Mouse (Mus musculus): Measurements from ENCODE around the gene Naa40. TPM values are rescaled to one million over a fixed set of nuclear protein-coding genes. Genes with fewer than 3 reads are reported as not detected.
A peak's percentile ranks its signal among the peaks of the same experiment; 100 is the strongest.

The Naa40 gene
- polyA plus RNA-seq, 1 experiment from 2014 or later: 66.6 TPM

- Histone ChIP-seq H3K4me2 (no peak overlapping the region), H3K27ac (peak overlapping the region; percentile 90), H3K9me3 (no peaks in the 10 kb centered on the region), H3K4me1 (replicated peaks) (peaks cover 89% of the 10 kb centered on the region), H3K27me3 (no peaks in the 10 kb centered on the region), H3K9ac (peak overlapping the region; percentile 56; the same call in 1 of the 2 replicates), H3K4me3 (no peak overlapping the region), H3K36me3 (peaks cover 89% of the 10 kb centered on the region)
- ATAC-seq (ENCODE audit: low FRiP score): no peak
- 74% methylated on average over 13 of the region's 13 CpGs for WGBS
Measured at GRCm38 (mm10) chr19:7274326-7274990, 33.5 kb upstream of the Naa40 start.

GRCm38 (mm10) chr19:7273486-7273885 lies 32.5 kb upstream of the Naa40 start:
- WGBS: 92% methylated on average over 4 of the region's 4 CpGs
- Histone ChIP-seq H3K27ac (no peak overlapping the region), H3K9ac (no peak overlapping the region), H3K4me2 (no peak overlapping the region), H3K36me3 (peaks cover 79% of the 10 kb centered on the region), H3K27me3 (no peaks in the 10 kb centered on the region), H3K9me3 (no peaks in the 10 kb centered on the region), H3K4me3 (no peak overlapping the region), H3K4me1 (replicated peaks) (peaks cover 83% of the 10 kb centered on the region)
- ATAC-seq (ENCODE audit: low FRiP score): no peak

- Histone ChIP-seq H3K4me2 (peak overlapping the region; percentile 89), H3K9ac (peak overlapping the region; percentile 96), H3K36me3 (peaks cover 41% of the 10 kb centered on the region), H3K4me1 (replicated peaks) (peaks cover 80% of the 10 kb centered on the region), H3K27me3 (no peaks in the 10 kb centered on the region), H3K27ac (peak overlapping the region; percentile 98), H3K4me3 (peak overlapping the region; percentile 89), H3K9me3 (no peaks in the 10 kb centered on the region)
- 3% methylated on average over 11 of the region's 11 CpGs for WGBS
- peak; percentile 4; the same call in 1 of the 2 replicates for ATAC-seq (ENCODE audit: low FRiP score)
Measured at GRCm38 (mm10) chr19:7269290-7270044, 28.5 kb upstream of the Naa40 start.

GRCm38 (mm10) chr19:7268722-7269090 lies 27.7 kb upstream of the Naa40 start:
- peak overlapping the region; percentile 98 for H3K27ac ChIP-seq
- H3K27me3 ChIP-seq: no peaks in the 10 kb centered on the region
- ATAC-seq (ENCODE audit: low FRiP score): peak; percentile 18
- H3K4me3 ChIP-seq: peak overlapping the region; percentile 89
- peak overlapping the region; percentile 96 for H3K9ac ChIP-seq
- WGBS: under 1% methylated on average over 30 of the region's 30 CpGs
- H3K4me2 ChIP-seq: peak overlapping the region; percentile 89
- H3K9me3 ChIP-seq: no peaks in the 10 kb centered on the region
- peaks cover 34% of the 10 kb centered on the region for H3K36me3 ChIP-seq
- H3K4me1 ChIP-seq (replicated peaks): peaks cover 76% of the 10 kb centered on the region

- Histone ChIP-seq H3K4me2 (peak overlapping the region; percentile 89), H3K27ac (peak overlapping the region; percentile 98), H3K4me1 (replicated peaks) (peaks cover 76% of the 10 kb centered on the region), H3K9ac (peak overlapping the region; percentile 96), H3K27me3 (no peaks in the 10 kb centered on the region), H3K36me3 (peaks cover 27% of the 10 kb centered on the region), H3K4me3 (peak overlapping the region; percentile 89), H3K9me3 (no peaks in the 10 kb centered on the region)
- peak; percentile 55 for ATAC-seq (ENCODE audit: low FRiP score)
- WGBS: 1% methylated on average over 97 of the region's 97 CpGs
Measured at GRCm38 (mm10) chr19:7267781-7268721, 27.1 kb upstream of the Naa40 start.

GRCm38 (mm10) chr19:7267091-7267741 lies 26.2 kb upstream of the Naa40 start, which contains the start of gene Rcor2:
TSS of gene Rcor2 (plus strand) at chr19:7267325.
- H3K9ac ChIP-seq: peak within 1 kb of the TSS; percentile 96
- H3K27ac ChIP-seq: peak within 1 kb of the TSS; percentile 98
- H3K4me3 ChIP-seq: peak within 1 kb of the TSS; percentile 89
- peaks cover 19% of the 10 kb centered on the region for H3K36me3 ChIP-seq
- peaks cover 69% of the 10 kb centered on the region for H3K4me1 ChIP-seq (replicated peaks)
- ATAC-seq (ENCODE audit: low FRiP score): peak; percentile 36
- H3K4me2 ChIP-seq: peak within 1 kb of the TSS; percentile 89
- 0% methylated on average over 28 of the region's 28 CpGs for WGBS
- H3K27me3 ChIP-seq: no peaks in the 10 kb centered on the region
- H3K9me3 ChIP-seq: no peaks in the 10 kb centered on the region

GRCm38 (mm10) chr19:7266421-7266831 lies 25.4 kb upstream of the Naa40 start:
- H3K27me3 ChIP-seq: no peaks in the 10 kb centered on the region
- no peaks in the 10 kb centered on the region for H3K9me3 ChIP-seq
- no peak overlapping the region for H3K4me3 ChIP-seq
- 26% methylated on average over 4 of the region's 4 CpGs for WGBS
- peaks cover 61% of the 10 kb centered on the region for H3K4me1 ChIP-seq (replicated peaks)
- H3K4me2 ChIP-seq: peak overlapping the region; percentile 89; the same call in 1 of the 2 replicates
- peak overlapping the region; percentile 98 for H3K27ac ChIP-seq
- H3K36me3 ChIP-seq: peaks cover 11% of the 10 kb centered on the region
- H3K9ac ChIP-seq: peak overlapping the region; percentile 96
- ATAC-seq (ENCODE audit: low FRiP score): no peak

GRCm38 (mm10) chr19:7265478-7266191 lies 24.7 kb upstream of the Naa40 start:
- no peaks in the 10 kb centered on the region for H3K9me3 ChIP-seq
- peaks cover 53% of the 10 kb centered on the region for H3K4me1 ChIP-seq (replicated peaks)
- H3K36me3 ChIP-seq: peaks cover 3% of the 10 kb centered on the region
- no peaks in the 10 kb centered on the region for H3K27me3 ChIP-seq
- H3K4me3 ChIP-seq: no peak overlapping the region
- peak overlapping the region; percentile 98 for H3K27ac ChIP-seq
- 0 out of 2 replicates have a peak, but pooled peaks have one; percentile 13 for ATAC-seq (ENCODE audit: low FRiP score)
- WGBS: 9% methylated on average over 14 of the region's 14 CpGs
- peak overlapping the region; percentile 96 for H3K9ac ChIP-seq
- H3K4me2 ChIP-seq: 0 out of 2 replicates have a peak overlapping the region, but pooled peaks have one; percentile 8

- no peaks in the 10 kb centered on the region for H3K36me3 ChIP-seq
- H3K4me2 ChIP-seq: no peak overlapping the region
- WGBS: 15% methylated on average over 6 of the region's 6 CpGs
- H3K27ac ChIP-seq: peak overlapping the region; percentile 98
- H3K9me3 ChIP-seq: no peaks in the 10 kb centered on the region
- H3K9ac ChIP-seq: peak overlapping the region; percentile 96
- no peaks in the 10 kb centered on the region for H3K27me3 ChIP-seq
- H3K4me1 ChIP-seq (replicated peaks): peaks cover 45% of the 10 kb centered on the region
- ATAC-seq (ENCODE audit: low FRiP score): no peak
- H3K4me3 ChIP-seq: no peak overlapping the region
Measured at GRCm38 (mm10) chr19:7264766-7265331, 23.9 kb upstream of the Naa40 start.

GRCm38 (mm10) chr19:7264088-7264765 lies 23.2 kb upstream of the Naa40 start:
- H3K4me3 ChIP-seq: no peak overlapping the region
- ATAC-seq (ENCODE audit: low FRiP score): no peak
- 19% methylated on average over 9 of the region's 9 CpGs for WGBS
- no peaks in the 10 kb centered on the region for H3K36me3 ChIP-seq
- peaks cover 39% of the 10 kb centered on the region for H3K4me1 ChIP-seq (replicated peaks)
- no peak overlapping the region for H3K4me2 ChIP-seq
- no peaks in the 10 kb centered on the region for H3K9me3 ChIP-seq
- peak overlapping the region; percentile 96 for H3K9ac ChIP-seq
- H3K27ac ChIP-seq: peak overlapping the region; percentile 98; the same call in 1 of the 2 replicates
- no peaks in the 10 kb centered on the region for H3K27me3 ChIP-seq

Measured in hindbrain, embryonic 13.5 days (tissue).